In the genomic region with DNA sequence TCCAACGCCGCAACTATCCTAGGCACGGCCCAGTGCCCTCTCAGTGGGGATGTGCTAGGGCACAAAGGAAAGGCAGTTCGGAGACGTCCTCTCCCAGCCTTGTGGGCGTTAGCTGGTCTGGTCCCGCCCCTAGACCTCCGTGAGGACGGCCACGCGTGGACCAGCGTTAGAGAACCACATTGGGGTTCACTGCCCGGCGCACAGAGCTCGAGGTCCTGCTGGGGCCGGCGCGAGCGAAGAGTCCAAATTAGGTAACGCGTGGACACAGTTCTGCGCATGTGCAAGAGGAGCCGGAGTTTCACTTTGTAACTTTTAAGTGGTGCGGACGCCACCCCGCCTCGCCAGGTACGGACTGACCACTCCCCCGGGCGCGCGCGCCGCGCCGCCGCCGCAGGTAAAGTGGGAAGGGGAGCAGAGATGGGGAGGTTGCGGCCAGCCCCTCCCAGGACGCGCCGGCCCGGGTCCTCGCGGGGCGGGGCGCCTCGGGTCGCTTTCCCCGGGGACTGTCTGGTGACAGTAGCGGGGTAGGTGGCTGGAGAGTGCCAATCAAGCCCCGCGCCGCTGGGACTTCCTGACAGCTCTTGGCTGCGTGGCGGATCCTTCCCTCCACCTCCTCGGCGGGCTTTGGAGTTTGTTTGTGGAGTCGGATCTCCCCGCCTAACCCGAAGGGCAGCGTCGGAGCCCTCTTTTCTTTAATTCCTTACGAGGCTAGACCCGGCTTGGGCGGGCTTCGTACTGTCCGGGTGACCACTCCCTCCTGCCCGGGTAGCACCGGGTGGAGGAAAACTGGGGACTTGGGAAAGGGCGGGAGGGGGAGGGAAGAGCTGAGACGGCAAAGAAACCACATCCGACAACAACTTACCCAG, we compare ENCODE assay signal across 8 mouse cellular contexts. TPM values are rescaled to one million over a fixed set of nuclear protein-coding genes. Genes with fewer than 3 reads are reported as not detected.
DNase-seq lines count a peak whose midpoint lies in the region; ATAC-seq and TF ChIP-seq lines count a peak whose summit lies in the region.

A gene (plus strand): TSS at position 179 of the 866 bp plus-strand sequence.

- TF ChIP-seq CTCF in ES-Bruce4 (IDR thresholded peaks at IDR 0.05; ENCODE audit: low read depth, low read length) = no peak
- TF ChIP-seq CTCF in lung, postnatal 0 days (IDR thresholded peaks at IDR 0.05) = no peak

- peak; percentile 65 for ATAC-seq in forebrain, embryonic 16.5 days
- peak; percentile 80 for ATAC-seq in lung, postnatal 0 days

- intact Hi-C loops in heart, postnatal 36 days (cut with DNase I) = loop anchor here (2.0 kb wide), 1 partner anchor 32 kb away; no protein-coding TSS in a partner anchor

- no peak for TF ChIP-seq EP300 in ES-Bruce4 (IDR thresholded peaks at IDR 0.05; ENCODE audit: insufficient read depth, low read depth, low read length)
- no peak for TF ChIP-seq EP300 in lung, postnatal 0 days (IDR thresholded peaks at IDR 0.05)

- DNase-seq in heart, postnatal 36 days = peak; percentile 78 to 86
- peak in 1 of 2 experiments; percentile 28 for DNase-seq in layer of hippocampus, adult 18-20 months (ENCODE audit: low spot score in 2 of 2)
- DNase-seq in lung, postnatal 0 days (ENCODE audit: low spot score) = peak; percentile 95
- DNase-seq in ovary, adult 18-20 months (ENCODE audit: low spot score) = peak; percentile 48
- DNase-seq in thymus, postnatal 25 days = peak; percentile 71

- H3K36me3 ChIP-seq in ES-Bruce4 (ENCODE audit: control insufficient read depth, insufficient read depth, low read length, poor library complexity, severe bottlenecking) = no peaks in the 10 kb centered on the region
- H3K36me3 ChIP-seq in forebrain, embryonic 16.5 days (ENCODE audit: control insufficient read depth, insufficient read depth) = no peaks in the 10 kb centered on the region
- H3K36me3 ChIP-seq in lung, postnatal 0 days (ENCODE audit: insufficient read depth, low read length) = no peaks in the 10 kb centered on the region

- H3K27me3 ChIP-seq in ES-Bruce4 (ENCODE audit: control insufficient read depth, insufficient read depth, low read length, poor library complexity, severe bottlenecking) = no peaks in the 10 kb centered on the region
- peaks cover 37% of the 10 kb centered on the region for H3K27me3 ChIP-seq in forebrain, embryonic 16.5 days (replicated peaks; ENCODE audit: control insufficient read depth, insufficient read depth, low read length)
- H3K27me3 ChIP-seq in lung, postnatal 0 days (replicated peaks; ENCODE audit: insufficient read depth, low read length) = no peaks in the 10 kb centered on the region

- H3K9me3 ChIP-seq in ES-Bruce4 (replicated peaks; ENCODE audit: control insufficient read depth, insufficient read depth, low read length, poor library complexity, severe bottlenecking) = no peaks in the 10 kb centered on the region
- no peaks in the 10 kb centered on the region for H3K9me3 ChIP-seq in forebrain, embryonic 16.5 days (ENCODE audit: control insufficient read depth, low read length)
- no peaks in the 10 kb centered on the region for H3K9me3 ChIP-seq in lung, postnatal 0 days (ENCODE audit: low read length)

- H3K9ac ChIP-seq in ES-Bruce4 (ENCODE audit: low read depth, poor library complexity, severe bottlenecking) = peak within 1 kb of the TSS; percentile 47
- peak within 1 kb of the TSS; percentile 61 for H3K9ac ChIP-seq in forebrain, embryonic 16.5 days (replicated peaks; ENCODE audit: low read depth, low read length)
- H3K9ac ChIP-seq in lung, postnatal 0 days (replicated peaks; ENCODE audit: low read depth) = peak within 1 kb of the TSS; percentile 73

- H3K4me3 ChIP-seq in ES-Bruce4 (ENCODE audit: low read depth, low read length) = peak within 1 kb of the TSS; percentile 64
- peak within 1 kb of the TSS; percentile 92 for H3K4me3 ChIP-seq in brown adipose tissue, adult 24 weeks (ENCODE audit: insufficient read depth, low read depth, low read length)
- peak within 1 kb of the TSS; percentile 76 for H3K4me3 ChIP-seq in forebrain, embryonic 16.5 days (replicated peaks; ENCODE audit: low read length)
- H3K4me3 ChIP-seq in lung, postnatal 0 days (ENCODE audit: low read depth, low read length) = peak within 1 kb of the TSS; percentile 92

- peak within 1 kb of the TSS; percentile 2; the same call in 1 of the 2 replicates for H3K27ac ChIP-seq in ES-Bruce4 (ENCODE audit: insufficient read depth, low read length)
- peak within 1 kb of the TSS; percentile 61 for H3K27ac ChIP-seq in brown adipose tissue, adult 24 weeks (replicated peaks; ENCODE audit: low read depth, low read length)
- H3K27ac ChIP-seq in forebrain, embryonic 16.5 days (ENCODE audit: low read length) = no peak within 1 kb of the TSS
- H3K27ac ChIP-seq in lung, postnatal 0 days (ENCODE audit: low read length) = peak within 1 kb of the TSS; percentile 92

- H3K4me1 ChIP-seq in ES-Bruce4 (ENCODE audit: control insufficient read depth, insufficient read depth, low read length) = peaks cover 10% of the 10 kb centered on the region
- peaks cover 10% of the 10 kb centered on the region for H3K4me1 ChIP-seq in brown adipose tissue, adult 24 weeks (ENCODE audit: control insufficient read depth, insufficient read depth, insufficient read length, low read length)
- peaks cover 18% of the 10 kb centered on the region for H3K4me1 ChIP-seq in forebrain, embryonic 16.5 days (replicated peaks; ENCODE audit: control insufficient read depth, insufficient read depth, low read length)
- peaks cover 21% of the 10 kb centered on the region for H3K4me1 ChIP-seq in lung, postnatal 0 days (ENCODE audit: insufficient read depth, low read depth, low read length)

- H3K4me2 ChIP-seq in forebrain, embryonic 16.5 days (ENCODE audit: low read length) = peak within 1 kb of the TSS; percentile 99
- peak within 1 kb of the TSS; percentile 78 for H3K4me2 ChIP-seq in lung, postnatal 0 days (replicated peaks; ENCODE audit: low read depth, low read length)

- TF ChIP-seq POLR2A in ES-Bruce4 (IDR thresholded peaks at IDR 0.05; ENCODE audit: insufficient read depth, low read length) = no peak

- under 1% methylated on average over 61 of the region's 73 CpGs for WGBS in forebrain, embryonic 16.5 days
- under 1% methylated on average over 62 of the region's 73 CpGs for WGBS in lung, postnatal 0 days

RNA-seq across cellular contexts. Expression of the gene that starts here (rescaled TPM):
- 26.9 and 27.7 TPM in 2 replicates for polyA plus RNA-seq in ES-Bruce4 (2011; ENCODE audit: insufficient read depth, insufficient read length, low read depth, missing spikeins)
- 6.1 and 6.3 TPM in 2 replicates for polyA plus RNA-seq in brown adipose tissue, adult 24 weeks (2012; ENCODE audit: insufficient read depth, insufficient read length, missing spikeins)
- polyA plus RNA-seq in forebrain, embryonic 16.5 days (2015; fragmentation: Nextera tagmentation; extraction: Ambion mirVana) = 1.3 and 2.0 TPM in 2 replicates
- total RNA-seq in heart, postnatal 36 days (2021) = 10 to 100 TPM; 13.8 to 13.9 TPM
- total RNA-seq in layer of hippocampus, adult 18-20 months (2021) = 10 to 100 TPM; 27.0 to 28.3 TPM
- polyA plus RNA-seq in lung, postnatal 0 days (2015; fragmentation: Nextera tagmentation; extraction: Ambion mirVana) = 22.7 and 25.1 TPM in 2 replicates
